Mouse (Mus musculus): ENCODE data around the gene Sntg2.

GRCm38 (mm10) chr12:30400531-30400930 is 27.4 kb upstream of the Sntg2 start:
- no peak for TF ChIP-seq GATA1 (IDR thresholded peaks at IDR 0.05; ENCODE audit: low read length)
- TF ChIP-seq TAL1 (IDR thresholded peaks at IDR 0.05; ENCODE audit: low read length): no peak
